Mouse (Mus musculus): ENCODE measurements around the gene Gm12169. TPM values are rescaled to one million over a fixed set of nuclear protein-coding genes. Genes with fewer than 3 reads are reported as not detected.

Gene Gm12169
- polyA plus RNA-seq, 1 experiment from 2014 or later, result not detected

- Histone ChIP-seq H3K27me3 (replicated peaks; ENCODE audit: insufficient read depth, low read length) (no peaks in the 10 kb centered on the region), H3K9ac (replicated peaks; ENCODE audit: low read depth) (no peak overlapping the region), H3K36me3 (ENCODE audit: insufficient read depth, low read length) (no peaks in the 10 kb centered on the region), H3K9me3 (ENCODE audit: low read length) (no peaks in the 10 kb centered on the region), H3K4me3 (ENCODE audit: low read depth, low read length) (no peak overlapping the region), H3K4me1 (ENCODE audit: insufficient read depth, low read depth, low read length) (no peaks in the 10 kb centered on the region), H3K4me2 (replicated peaks; ENCODE audit: low read depth, low read length) (no peak overlapping the region), H3K27ac (ENCODE audit: low read length) (no peak overlapping the region)
- 67% methylated on average over 3 of the region's 3 CpGs for WGBS
- TF ChIP-seq EP300 (IDR thresholded peaks at IDR 0.05) (no peak), CTCF (IDR thresholded peaks at IDR 0.05) (no peak)
- DNase-seq (ENCODE audit: low spot score) (no peak), ATAC-seq (no peak)
Measured at GRCm38 (mm10) chr11:46580428-46580827, 56.4 kb downstream of the Gm12169 start.

- no peaks in the 10 kb centered on the region for H3K27me3 ChIP-seq (replicated peaks; ENCODE audit: insufficient read depth, low read length)
- H3K27ac ChIP-seq (ENCODE audit: low read length), result no peak overlapping the region
- 70% methylated on average over 5 of the region's 5 CpGs for WGBS
- H3K9ac ChIP-seq (replicated peaks; ENCODE audit: low read depth), result no peak overlapping the region
- no peaks in the 10 kb centered on the region for H3K9me3 ChIP-seq (ENCODE audit: low read length)
- no peaks in the 10 kb centered on the region for H3K36me3 ChIP-seq (ENCODE audit: insufficient read depth, low read length)
- H3K4me3 ChIP-seq (ENCODE audit: low read depth, low read length), result no peak overlapping the region
- no peak for DNase-seq (ENCODE audit: low spot score)
- H3K4me2 ChIP-seq (replicated peaks; ENCODE audit: low read depth, low read length), result no peak overlapping the region
- TF ChIP-seq EP300 (IDR thresholded peaks at IDR 0.05), result no peak
- no peaks in the 10 kb centered on the region for H3K4me1 ChIP-seq (ENCODE audit: insufficient read depth, low read depth, low read length)
- no peak for ATAC-seq
Measured at GRCm38 (mm10) chr11:46582741-46583140, 58.7 kb downstream of the Gm12169 start.

Other genes with a start within 250 kb of the Gm12169 start
- gene Cyfip2, start 211.4 kb upstream of the Gm12169 start, polyA plus RNA-seq (2015; fragmentation: Nextera tagmentation; extraction: Ambion mirVana), result 3.4 and 4.2 TPM in 2 replicates
- gene Itk, start 134.7 kb upstream of the Gm12169 start, polyA plus RNA-seq (2015; fragmentation: Nextera tagmentation; extraction: Ambion mirVana), result 0.13 and 0.15 TPM in 2 replicates
- gene Fam71b, start 127.7 kb upstream of the Gm12169 start, polyA plus RNA-seq (2015; fragmentation: Nextera tagmentation; extraction: Ambion mirVana), result not detected in 2 replicates
- 55.9 and 56.7 TPM in 2 replicates for gene Med7, start 87.3 kb upstream of the Gm12169 start, polyA plus RNA-seq (2015; fragmentation: Nextera tagmentation; extraction: Ambion mirVana)
- 0.58 and 0.66 TPM in 2 replicates for gene Havcr2, start 69.3 kb upstream of the Gm12169 start, polyA plus RNA-seq (2015; fragmentation: Nextera tagmentation; extraction: Ambion mirVana)
- gene BC053393, start 47.3 kb downstream of the Gm12169 start, polyA plus RNA-seq (2015; fragmentation: Nextera tagmentation; extraction: Ambion mirVana), result not detected in 2 replicates
- gene Dppa1, start 105.0 kb downstream of the Gm12169 start, polyA plus RNA-seq (2015; fragmentation: Nextera tagmentation; extraction: Ambion mirVana), result not detected in 2 replicates
- 0.12 TPM in 1 of 2 replicates, not detected in the other for gene Timd2, start 182.8 kb downstream of the Gm12169 start, polyA plus RNA-seq (2015; fragmentation: Nextera tagmentation; extraction: Ambion mirVana)
- 0.33 and 0.51 TPM in 2 replicates for gene Havcr1, start 210.9 kb downstream of the Gm12169 start, polyA plus RNA-seq (2015; fragmentation: Nextera tagmentation; extraction: Ambion mirVana)

Measured in lung, postnatal 0 days (tissue).